Mouse (Mus musculus): ENCODE results near the gene Phf1. TPM values are rescaled to one million over a fixed set of nuclear protein-coding genes. Genes with fewer than 3 reads are reported as not detected.

Gene Phf1
- total RNA-seq, 1 experiment from 2014 or later = 44.1 TPM

GRCm38 (mm10) chr17:26981050-26981449 is 48.2 kb downstream of the Phf1 start:
- no peak for DNase-seq

- DNase-seq = no peak
Observed at GRCm38 (mm10) chr17:26983382-26983781, 50.5 kb downstream of the Phf1 start.

GRCm38 (mm10) chr17:26985503-26986179 is 52.8 kb downstream of the Phf1 start:
- no peak for DNase-seq

Small RNA genes lying within 50 kb of the gene (microRNA-seq; reads per million reads assigned to microRNA genes)
- gene Gm27775 = 0 reads per million in 2 experiments
- gene Mir3083 = 0 to 0.36 reads per million in 2 experiments
- 2.7 to 3.6 reads per million in 2 experiments for gene Mir6968

Other genes with a start within 250 kb of the Phf1 start
- gene Crebrf, start 217.4 kb upstream of the Phf1 start, total RNA-seq (2021) = 43.9 and 71.9 TPM in 2 replicates
- 27.8 and 30.6 TPM in 2 replicates for gene Bnip1, start 152.0 kb upstream of the Phf1 start, total RNA-seq (2021)
- gene Nkx2-5, start 88.0 kb upstream of the Phf1 start, total RNA-seq (2021) = not detected in 2 replicates
- gene Kifc5b, start 16.0 kb upstream of the Phf1 start, total RNA-seq (2021) = 3.5 and 4.0 TPM in 2 replicates
- gene Cuta, start 6.5 kb downstream of the Phf1 start, total RNA-seq (2021) = 150 and 153 TPM in 2 replicates
- gene Syngap1, start 8.2 kb downstream of the Phf1 start, total RNA-seq (2021) = 25.9 and 26.7 TPM in 2 replicates
- 5.1 and 8.0 TPM in 2 replicates for gene Zbtb9, start 40.1 kb downstream of the Phf1 start, total RNA-seq (2021)
- gene Bak1, start 96.0 kb downstream of the Phf1 start, total RNA-seq (2021) = 35.7 and 43.8 TPM in 2 replicates
- 6.1 and 7.4 TPM in 2 replicates for gene Itpr3, start 124.3 kb downstream of the Phf1 start, total RNA-seq (2021)
- 212 and 245 TPM in 2 replicates for gene Uqcc2, start 200.9 kb downstream of the Phf1 start, total RNA-seq (2021)
- gene Ip6k3, start 234.7 kb downstream of the Phf1 start, total RNA-seq (2021) = 0.52 and 1.6 TPM in 2 replicates